Mouse (Mus musculus): ENCODE measurements at regions not wholly inside any gene's neighbourhood (a gene's known extent, or its start where the extent isn't known, plus 50 kb on each side); places are given as distances from the start of the nearest gene placed in this dataset.

DNA sequence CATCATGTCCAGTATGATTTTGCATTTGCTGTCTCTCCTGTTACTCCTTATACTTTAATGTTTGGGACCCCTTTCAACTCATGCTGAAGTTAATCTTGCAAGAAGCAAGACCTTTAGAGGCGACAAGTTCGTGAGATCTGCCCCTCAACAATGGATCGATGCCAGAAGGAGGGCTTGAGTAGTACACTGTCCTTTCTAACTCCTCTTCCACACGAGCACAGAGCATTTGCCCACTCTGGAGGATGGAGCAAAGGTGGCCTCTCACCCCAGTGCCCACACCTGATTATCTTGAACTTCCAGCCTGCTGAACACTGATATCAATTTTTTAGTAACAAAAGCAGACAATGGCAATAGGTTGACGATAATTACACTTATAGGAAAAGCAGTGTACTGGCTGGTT, 448.1 kb downstream of the Adgrl2 start:
- H3K4me3 ChIP-seq = no peak overlapping the region
- no peak overlapping the region for H3K4me2 ChIP-seq (replicated peaks)
- ATAC-seq (ENCODE audit: low FRiP score, low read depth) = no peak
- no peaks in the 10 kb centered on the region for H3K36me3 ChIP-seq
- no peaks in the 10 kb centered on the region for H3K4me1 ChIP-seq
- H3K27ac ChIP-seq = no peak overlapping the region
- no peaks in the 10 kb centered on the region for H3K9me3 ChIP-seq
- no peaks in the 10 kb centered on the region for H3K27me3 ChIP-seq (replicated peaks)
- WGBS = 88% methylated on average over 5 of the region's 5 CpGs
- no peak overlapping the region for H3K9ac ChIP-seq

DNA sequence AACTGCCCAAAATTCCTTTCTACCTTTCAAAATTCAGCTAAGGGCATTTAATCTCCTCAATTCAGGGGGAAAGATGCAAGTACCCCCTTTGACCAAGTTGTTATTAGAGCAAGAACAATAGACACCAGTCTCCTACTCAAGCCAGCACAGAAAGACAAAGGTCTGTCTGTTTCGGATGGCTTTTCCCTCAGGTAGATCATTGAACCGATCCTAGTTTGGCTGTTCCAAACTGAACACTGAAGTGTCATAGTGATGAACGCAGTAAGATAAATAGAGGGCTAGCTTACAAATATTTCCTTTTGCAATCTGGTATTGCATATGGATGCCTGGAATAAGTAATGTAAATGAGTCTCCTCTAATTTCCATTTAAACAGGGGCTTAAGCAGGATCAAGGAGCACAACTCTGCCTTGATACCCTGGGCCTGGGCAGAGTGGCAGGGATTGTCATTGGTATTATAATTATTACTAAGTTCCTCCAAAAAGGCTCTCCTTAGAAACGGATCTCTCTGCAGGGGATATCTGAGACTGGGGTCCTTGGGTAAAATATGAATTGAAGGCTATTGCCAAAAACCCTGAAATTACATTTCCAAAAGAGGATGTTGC, 452.6 kb downstream of the Adgrl2 start:
- H3K27me3 ChIP-seq (replicated peaks) = no peaks in the 10 kb centered on the region
- no peak for ATAC-seq (ENCODE audit: low FRiP score, low read depth)
- no peaks in the 10 kb centered on the region for H3K36me3 ChIP-seq
- H3K4me3 ChIP-seq = no peak overlapping the region
- H3K9ac ChIP-seq = no peak overlapping the region
- no peaks in the 10 kb centered on the region for H3K4me1 ChIP-seq
- H3K9me3 ChIP-seq = no peaks in the 10 kb centered on the region
- no peak overlapping the region for H3K4me2 ChIP-seq (replicated peaks)
- H3K27ac ChIP-seq = no peak overlapping the region
- 62% methylated on average over 4 of the region's 4 CpGs for WGBS

DNA sequence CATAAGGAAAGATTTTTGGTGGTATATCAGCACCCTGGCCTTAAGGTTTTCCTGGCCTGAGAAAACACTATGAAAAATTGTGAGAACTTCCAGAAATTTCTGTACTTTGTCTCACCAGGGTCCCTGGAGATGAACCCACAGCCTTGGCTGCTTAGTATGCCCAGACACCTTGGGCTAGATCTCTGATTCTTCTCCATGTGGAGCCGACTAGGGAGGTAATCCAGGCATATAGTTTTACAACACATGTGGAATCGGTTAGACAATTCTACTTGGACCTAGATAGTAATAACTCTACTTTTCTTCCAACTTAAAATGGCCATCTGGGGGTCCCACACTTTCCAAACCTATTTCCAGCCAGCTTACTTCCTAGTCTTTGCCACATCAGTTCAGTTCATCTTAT, 460.5 kb downstream of the Adgrl2 start:
- Histone ChIP-seq H3K4me3 (no peak overlapping the region), H3K36me3 (no peaks in the 10 kb centered on the region), H3K4me1 (no peaks in the 10 kb centered on the region), H3K27ac (no peak overlapping the region), H3K27me3 (replicated peaks) (no peaks in the 10 kb centered on the region), H3K4me2 (replicated peaks) (no peak overlapping the region), H3K9me3 (no peaks in the 10 kb centered on the region), H3K9ac (no peak overlapping the region)
- WGBS = 84% methylated on average over 2 of the region's 2 CpGs
- no peak for ATAC-seq (ENCODE audit: low FRiP score, low read depth)

DNA sequence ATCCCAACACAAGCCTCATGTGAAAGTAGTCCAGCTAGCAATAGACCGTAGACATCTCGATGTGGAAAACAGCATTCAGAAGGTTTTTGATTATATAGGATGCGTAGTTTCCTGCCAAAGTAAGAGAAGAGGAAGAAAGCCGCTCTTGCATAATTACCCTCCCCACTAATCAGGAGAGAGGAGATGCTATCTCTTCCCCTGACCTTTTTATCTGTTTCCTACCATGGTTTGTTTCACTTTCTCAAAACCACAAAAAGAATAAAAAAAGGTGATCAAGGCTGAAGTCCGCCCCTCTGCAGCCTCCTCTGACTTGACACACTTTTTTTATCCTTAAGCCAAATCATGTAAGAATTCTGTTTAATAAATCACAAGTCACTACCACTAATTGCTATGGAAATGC, 480.0 kb downstream of the Adgrl2 start:
- H3K9ac ChIP-seq = no peak overlapping the region
- no peak overlapping the region for H3K4me2 ChIP-seq (replicated peaks)
- H3K4me3 ChIP-seq = no peak overlapping the region
- H3K27me3 ChIP-seq (replicated peaks) = no peaks in the 10 kb centered on the region
- no peaks in the 10 kb centered on the region for H3K9me3 ChIP-seq
- ATAC-seq (ENCODE audit: low FRiP score, low read depth) = no peak
- H3K27ac ChIP-seq = no peak overlapping the region
- H3K36me3 ChIP-seq = no peaks in the 10 kb centered on the region
- H3K4me1 ChIP-seq = no peaks in the 10 kb centered on the region
- WGBS = 88% methylated on average over 5 of the region's 5 CpGs

DNA sequence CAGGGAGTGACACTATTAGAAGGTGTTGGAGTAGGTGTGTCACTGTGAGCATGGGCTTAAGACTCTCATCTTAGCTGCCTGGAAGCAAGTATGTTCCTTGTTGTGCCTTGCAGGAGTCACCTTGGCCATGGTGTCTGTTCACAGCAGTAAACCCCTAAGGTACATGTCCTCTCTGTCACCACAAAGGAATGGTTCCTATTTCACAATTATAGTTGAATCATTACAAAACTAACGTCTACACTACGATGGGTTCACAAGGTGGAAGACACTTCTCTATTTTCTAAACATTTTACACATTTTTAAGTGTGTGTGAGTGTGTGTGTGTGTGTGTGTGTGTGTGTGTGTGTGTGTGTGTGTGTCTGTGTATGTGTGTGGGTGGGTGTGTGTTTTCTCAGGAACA, 485.4 kb downstream of the Adgrl2 start:
- Histone ChIP-seq H3K36me3 (no peaks in the 10 kb centered on the region), H3K9ac (no peak overlapping the region), H3K27ac (no peak overlapping the region), H3K4me1 (no peaks in the 10 kb centered on the region), H3K4me3 (no peak overlapping the region), H3K4me2 (replicated peaks) (no peak overlapping the region), H3K27me3 (replicated peaks) (no peaks in the 10 kb centered on the region), H3K9me3 (no peaks in the 10 kb centered on the region)
- ATAC-seq (ENCODE audit: low FRiP score, low read depth) = no peak
- WGBS = 89% methylated on average over 2 of the region's 2 CpGs

DNA sequence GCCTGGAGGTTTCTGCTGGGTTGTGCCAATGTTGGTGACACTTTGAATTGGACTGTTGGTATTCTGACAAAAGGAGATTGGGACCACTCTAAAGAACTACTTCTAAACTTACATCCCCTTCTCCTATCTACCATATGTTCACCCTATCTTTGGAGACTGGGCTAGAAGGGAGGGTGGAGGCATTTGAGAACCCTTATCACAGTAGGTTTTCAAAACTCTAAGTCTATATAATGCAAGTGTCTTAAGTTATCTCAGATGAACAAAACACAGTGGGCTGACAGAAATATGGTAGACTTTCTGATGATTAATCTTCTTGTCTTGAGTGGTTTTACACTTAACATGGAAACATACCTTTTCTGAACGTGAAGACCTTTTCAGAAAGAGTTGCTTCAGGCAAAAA, 486.9 kb downstream of the Adgrl2 start:
- Histone ChIP-seq H3K4me1 (no peaks in the 10 kb centered on the region), H3K4me3 (no peak overlapping the region), H3K36me3 (no peaks in the 10 kb centered on the region), H3K27me3 (replicated peaks) (no peaks in the 10 kb centered on the region), H3K27ac (no peak overlapping the region), H3K9ac (no peak overlapping the region), H3K9me3 (no peaks in the 10 kb centered on the region), H3K4me2 (replicated peaks) (no peak overlapping the region)
- 69% methylated on average over 1 of the region's 1 CpGs for WGBS
- ATAC-seq (ENCODE audit: low FRiP score, low read depth) = no peak

DNA sequence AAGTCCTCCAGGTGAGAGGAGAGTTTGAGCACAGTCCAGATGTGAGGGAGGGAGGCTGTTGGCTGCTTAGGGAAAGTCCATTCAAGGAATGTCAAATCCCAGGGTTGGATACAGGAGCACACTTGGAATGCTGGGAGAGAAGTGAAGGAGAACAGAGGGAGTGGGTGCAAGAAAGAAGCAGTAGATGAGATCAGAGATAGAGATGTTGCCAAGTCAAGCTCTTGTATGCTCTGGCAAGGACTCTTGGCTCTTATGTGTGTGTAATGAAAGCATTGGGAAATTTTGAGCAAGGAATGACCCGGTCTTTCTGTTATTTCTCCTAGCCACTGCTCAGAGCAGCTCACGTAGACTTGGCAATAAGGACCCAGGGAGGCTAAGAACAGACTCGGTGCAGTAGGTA, 488.6 kb downstream of the Adgrl2 start:
- no peak overlapping the region for H3K4me2 ChIP-seq (replicated peaks)
- no peak overlapping the region for H3K4me3 ChIP-seq
- WGBS = 93% methylated on average over 3 of the region's 3 CpGs
- no peaks in the 10 kb centered on the region for H3K9me3 ChIP-seq
- H3K9ac ChIP-seq = no peak overlapping the region
- no peaks in the 10 kb centered on the region for H3K4me1 ChIP-seq
- H3K27ac ChIP-seq = no peak overlapping the region
- H3K27me3 ChIP-seq (replicated peaks) = no peaks in the 10 kb centered on the region
- no peak for ATAC-seq (ENCODE audit: low FRiP score, low read depth)
- no peaks in the 10 kb centered on the region for H3K36me3 ChIP-seq

DNA sequence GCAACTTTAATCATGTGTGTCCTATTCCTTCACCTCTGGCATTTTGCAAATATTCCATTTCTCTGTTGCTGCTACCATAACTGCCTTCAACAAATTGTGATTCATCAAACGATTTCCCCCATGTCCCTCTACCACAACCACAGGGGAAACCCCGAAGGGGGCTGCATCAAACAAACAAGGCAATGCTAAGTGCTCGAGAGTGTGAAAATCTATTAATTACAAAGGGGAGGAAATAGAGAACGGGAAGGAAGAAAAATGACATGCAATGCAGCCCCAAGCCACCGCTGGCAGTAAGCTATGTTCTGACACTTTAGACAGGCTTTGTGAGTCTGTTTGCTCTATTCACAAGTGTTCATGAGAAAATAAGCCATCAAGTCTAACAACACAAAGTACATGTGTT, 493.7 kb downstream of the Adgrl2 start:
- Histone ChIP-seq H3K4me2 (replicated peaks) (no peak overlapping the region), H3K27me3 (replicated peaks) (no peaks in the 10 kb centered on the region), H3K27ac (no peak overlapping the region), H3K4me3 (no peak overlapping the region), H3K36me3 (no peaks in the 10 kb centered on the region), H3K4me1 (no peaks in the 10 kb centered on the region), H3K9me3 (no peaks in the 10 kb centered on the region), H3K9ac (no peak overlapping the region)
- no peak for ATAC-seq (ENCODE audit: low FRiP score, low read depth)
- WGBS = 55% methylated on average over 5 of the region's 5 CpGs

DNA sequence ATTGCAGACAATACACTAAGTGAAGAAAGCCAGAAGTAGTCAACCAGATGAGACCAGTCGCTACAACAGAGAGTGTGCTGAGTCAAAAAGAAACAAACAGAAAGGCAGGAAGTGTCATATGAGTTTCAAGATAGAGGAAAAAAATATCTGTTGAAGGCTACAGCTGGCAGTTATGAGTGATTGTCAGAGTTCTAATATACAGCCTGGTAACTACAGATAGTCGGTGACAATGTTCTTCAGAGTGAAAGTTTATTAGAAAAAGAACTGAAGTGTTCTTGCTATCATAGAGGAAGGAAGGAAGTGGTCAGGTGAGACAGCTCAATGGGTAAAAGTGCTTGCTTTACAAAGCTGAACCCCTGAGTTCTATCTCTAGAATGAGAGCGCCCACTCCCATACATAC, 499.1 kb downstream of the Adgrl2 start:
- H3K27ac ChIP-seq = no peak overlapping the region
- H3K27me3 ChIP-seq (replicated peaks) = no peaks in the 10 kb centered on the region
- no peaks in the 10 kb centered on the region for H3K9me3 ChIP-seq
- WGBS = 93% methylated on average over 3 of the region's 3 CpGs
- H3K4me1 ChIP-seq = no peaks in the 10 kb centered on the region
- H3K4me3 ChIP-seq = no peak overlapping the region
- H3K4me2 ChIP-seq (replicated peaks) = no peak overlapping the region
- H3K36me3 ChIP-seq = no peaks in the 10 kb centered on the region
- no peak for ATAC-seq (ENCODE audit: low FRiP score, low read depth)
- no peak overlapping the region for H3K9ac ChIP-seq

DNA sequence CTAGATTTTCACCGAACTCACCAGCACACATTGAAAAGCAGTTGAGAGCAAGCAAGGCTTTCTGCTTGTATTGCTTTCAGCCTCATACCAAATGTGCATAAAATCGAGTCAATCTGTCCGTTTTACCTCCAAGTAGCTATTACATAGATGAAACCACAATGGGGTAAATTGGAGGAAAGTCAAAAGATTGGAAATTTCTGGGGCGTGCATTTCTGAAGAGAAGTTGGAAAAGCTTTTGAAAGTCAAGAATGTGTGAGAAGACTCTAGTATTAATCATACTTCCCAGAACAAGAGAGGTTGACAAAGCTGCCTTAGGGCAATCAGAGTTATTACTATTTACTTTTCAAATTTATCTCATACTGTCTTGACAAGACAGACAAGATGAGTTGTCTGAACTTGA, 501.2 kb downstream of the Adgrl2 start:
- H3K27ac ChIP-seq = no peak overlapping the region
- H3K4me1 ChIP-seq = no peaks in the 10 kb centered on the region
- H3K27me3 ChIP-seq (replicated peaks) = no peaks in the 10 kb centered on the region
- no peaks in the 10 kb centered on the region for H3K36me3 ChIP-seq
- no peaks in the 10 kb centered on the region for H3K9me3 ChIP-seq
- no peak overlapping the region for H3K4me2 ChIP-seq (replicated peaks)
- H3K9ac ChIP-seq = no peak overlapping the region
- no peak for ATAC-seq (ENCODE audit: low FRiP score, low read depth)
- H3K4me3 ChIP-seq = no peak overlapping the region
- 87% methylated on average over 4 of the region's 4 CpGs for WGBS

DNA sequence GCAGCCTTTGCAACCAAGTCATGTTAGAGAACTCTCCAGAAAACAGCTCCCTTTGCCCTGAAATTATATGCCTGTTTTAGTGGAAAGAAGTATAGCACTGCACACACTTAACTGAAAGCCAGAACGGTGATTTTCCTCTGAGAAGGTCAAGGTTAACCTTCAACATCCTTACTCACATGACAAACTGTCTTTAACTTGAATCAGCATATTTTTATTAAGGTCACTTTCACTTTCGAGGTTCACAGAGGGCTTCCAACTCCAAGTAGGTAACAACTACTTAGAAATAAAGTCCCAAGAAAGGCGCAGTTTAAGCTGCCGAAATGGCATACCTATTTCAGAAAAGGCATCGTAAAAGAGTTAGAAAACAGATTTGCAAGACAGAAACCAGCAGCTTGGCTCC, 502.4 kb downstream of the Adgrl2 start:
- 85% methylated on average over 5 of the region's 5 CpGs for WGBS
- no peaks in the 10 kb centered on the region for H3K27me3 ChIP-seq (replicated peaks)
- H3K4me1 ChIP-seq = no peaks in the 10 kb centered on the region
- ATAC-seq (ENCODE audit: low FRiP score, low read depth) = no peak
- no peaks in the 10 kb centered on the region for H3K9me3 ChIP-seq
- H3K9ac ChIP-seq = no peak overlapping the region
- H3K4me3 ChIP-seq = no peak overlapping the region
- H3K4me2 ChIP-seq (replicated peaks) = no peak overlapping the region
- no peak overlapping the region for H3K27ac ChIP-seq
- no peaks in the 10 kb centered on the region for H3K36me3 ChIP-seq

DNA sequence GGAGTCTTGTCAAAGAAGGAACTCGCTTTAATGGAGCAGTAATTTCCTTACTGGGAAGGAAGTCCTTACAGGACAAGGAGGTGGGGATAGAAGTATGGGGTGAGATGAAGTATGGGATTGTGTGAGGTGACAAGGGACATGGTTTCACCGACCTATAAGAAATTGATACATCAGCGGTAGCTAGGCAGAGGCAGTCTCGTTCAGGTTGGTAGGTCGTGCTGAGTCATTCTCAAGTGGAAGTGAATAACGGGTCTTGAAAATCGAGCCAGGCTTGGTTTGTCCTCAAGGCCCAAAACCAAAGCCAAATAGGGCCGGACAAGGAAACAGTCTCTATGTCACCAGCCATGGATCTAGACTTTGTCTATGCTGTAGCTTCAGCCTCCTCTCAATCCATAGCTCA, 514.5 kb downstream of the Adgrl2 start:
- H3K27ac ChIP-seq = no peak overlapping the region
- no peak overlapping the region for H3K4me3 ChIP-seq
- no peak overlapping the region for H3K9ac ChIP-seq
- H3K4me1 ChIP-seq = no peaks in the 10 kb centered on the region
- no peak overlapping the region for H3K4me2 ChIP-seq (replicated peaks)
- WGBS = 92% methylated on average over 8 of the region's 8 CpGs
- H3K27me3 ChIP-seq (replicated peaks) = no peaks in the 10 kb centered on the region
- ATAC-seq (ENCODE audit: low FRiP score, low read depth) = no peak
- H3K36me3 ChIP-seq = no peaks in the 10 kb centered on the region
- H3K9me3 ChIP-seq = no peaks in the 10 kb centered on the region

DNA sequence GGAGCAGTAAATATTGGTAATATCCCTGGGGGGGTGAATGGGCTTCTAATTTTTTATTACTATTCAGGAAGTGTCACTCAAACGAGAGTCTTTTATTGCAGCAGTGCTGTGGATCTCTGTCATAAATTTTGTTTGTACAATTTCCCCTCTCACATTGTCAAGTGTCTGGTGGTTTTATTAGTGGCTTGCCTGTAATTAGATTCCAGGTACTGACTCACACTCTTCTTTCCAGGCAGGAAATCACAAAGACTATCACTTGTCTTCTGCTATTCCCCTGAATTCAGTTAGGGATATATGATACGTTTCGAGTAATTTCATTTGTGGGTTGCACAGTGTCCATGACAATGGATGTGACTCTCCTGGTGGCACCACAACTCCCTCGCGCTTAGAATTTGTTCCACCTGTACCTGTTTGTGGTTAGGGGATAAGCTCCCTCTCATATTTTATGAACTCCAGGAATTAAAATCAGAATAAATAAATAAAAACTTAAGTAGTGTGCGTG, 517.4 kb downstream of the Adgrl2 start:
- no peaks in the 10 kb centered on the region for H3K9me3 ChIP-seq
- no peak overlapping the region for H3K9ac ChIP-seq
- no peaks in the 10 kb centered on the region for H3K4me1 ChIP-seq
- no peak overlapping the region for H3K27ac ChIP-seq
- ATAC-seq (ENCODE audit: low FRiP score, low read depth) = no peak
- 77% methylated on average over 6 of the region's 6 CpGs for WGBS
- H3K4me2 ChIP-seq (replicated peaks) = no peak overlapping the region
- H3K36me3 ChIP-seq = no peaks in the 10 kb centered on the region
- no peak overlapping the region for H3K4me3 ChIP-seq
- no peaks in the 10 kb centered on the region for H3K27me3 ChIP-seq (replicated peaks)
